ENCODE assay signal across 21 mouse cellular contexts in genomic region chr7:89423194-89423593, GRCm38 (mm10). TPM values are rescaled to one million over a fixed set of nuclear protein-coding genes. Genes with fewer than 3 reads are reported as not detected.
DNase-seq lines count a peak whose midpoint lies in the region; ATAC-seq and TF ChIP-seq lines count a peak whose summit lies in the region.
"Had no signal": no experiment of that assay in that cellular context is flagged by ENCODE, and none has a peak within 500 bp of the region (broad histone marks: within the 10 kb centered on the region; RNA-seq: fewer than 3 reads in every experiment).

No protein-coding gene starts in this region.

- H3K4me2 ChIP-seq in stomach, embryonic 15.5 days, result no peak overlapping the region
- no peak overlapping the region for H3K4me2 ChIP-seq in stomach, postnatal 0 days (replicated peaks; ENCODE audit: low read depth)
- no peak overlapping the region for H3K4me2 ChIP-seq in midbrain, embryonic 14.5 days (ENCODE audit: low read length)
- H3K4me2 ChIP-seq: embryonic facial prominence, embryonic 15.5 days; heart, embryonic 11.5 days; hindbrain, embryonic 14.5 days; lung, embryonic 14.5 days; midbrain, embryonic 12.5 days; neural tube, embryonic 12.5 days had no signal

- peak; percentile 29; the same call in 1 of the 2 replicates for ATAC-seq in stomach, embryonic 15.5 days (ENCODE audit: insufficient read depth, low FRiP score, low read depth)
- no peak for ATAC-seq in stomach, postnatal 0 days (ENCODE audit: low FRiP score, low TSS enrichment)
- no peak for ATAC-seq in midbrain, embryonic 14.5 days (ENCODE audit: low FRiP score, low TSS enrichment)
- ATAC-seq: forebrain, embryonic 16.5 days had no signal

- H3K4me1 ChIP-seq in stomach, embryonic 15.5 days, result peaks cover 3% of the 10 kb centered on the region
- no peaks in the 10 kb centered on the region for H3K4me1 ChIP-seq in stomach, postnatal 0 days (replicated peaks; ENCODE audit: control insufficient read depth, insufficient read depth)
- H3K4me1 ChIP-seq in embryonic facial prominence, embryonic 10.5 days, result peaks cover 55% of the 10 kb centered on the region
- no peaks in the 10 kb centered on the region for H3K4me1 ChIP-seq in midbrain, embryonic 14.5 days (ENCODE audit: control insufficient read depth, insufficient read depth, low read length)
- H3K4me1 ChIP-seq: midbrain, embryonic 12.5 days; neural tube, embryonic 12.5 days had no signal

- no peaks in the 10 kb centered on the region for H3K9me3 ChIP-seq in stomach, embryonic 15.5 days
- H3K9me3 ChIP-seq in stomach, postnatal 0 days (ENCODE audit: control insufficient read depth, low read length), result no peaks in the 10 kb centered on the region
- H3K9me3 ChIP-seq in embryonic facial prominence, embryonic 10.5 days, result no peaks in the 10 kb centered on the region
- H3K9me3 ChIP-seq in midbrain, embryonic 14.5 days (ENCODE audit: control insufficient read depth, low read length), result no peaks in the 10 kb centered on the region
- H3K9me3 ChIP-seq: embryonic facial prominence, embryonic 15.5 days; midbrain, embryonic 12.5 days; neural tube, embryonic 12.5 days had no signal

- no peaks in the 10 kb centered on the region for H3K36me3 ChIP-seq in stomach, embryonic 15.5 days
- no peaks in the 10 kb centered on the region for H3K36me3 ChIP-seq in stomach, postnatal 0 days (ENCODE audit: control insufficient read depth, insufficient read depth, low read length)
- no peaks in the 10 kb centered on the region for H3K36me3 ChIP-seq in embryonic facial prominence, embryonic 10.5 days (replicated peaks)
- no peaks in the 10 kb centered on the region for H3K36me3 ChIP-seq in midbrain, embryonic 14.5 days (ENCODE audit: control insufficient read depth, insufficient read depth, low read length)
- H3K36me3 ChIP-seq: embryonic facial prominence, embryonic 15.5 days; midbrain, embryonic 12.5 days; neural tube, embryonic 12.5 days had no signal

- no peak overlapping the region for H3K27ac ChIP-seq in stomach, embryonic 15.5 days
- H3K27ac ChIP-seq in stomach, postnatal 0 days (replicated peaks), result no peak overlapping the region
- peak overlapping the region; percentile 44; the same call in 1 of the 2 replicates for H3K27ac ChIP-seq in embryonic facial prominence, embryonic 10.5 days (replicated peaks)
- no peak overlapping the region for H3K27ac ChIP-seq in midbrain, embryonic 14.5 days (replicated peaks; ENCODE audit: low read depth, low read length)
- H3K27ac ChIP-seq: embryonic facial prominence, embryonic 15.5 days; hindbrain, embryonic 14.5 days; layer of hippocampus, adult 2 months; midbrain, embryonic 12.5 days; neural tube, embryonic 12.5 days had no signal

- 20% methylated on average over 5 of the region's 5 CpGs for WGBS in stomach, embryonic 15.5 days
- 27% methylated on average over 5 of the region's 5 CpGs for WGBS in stomach, postnatal 0 days
- WGBS in embryonic facial prominence, embryonic 10.5 days, result 13% methylated on average over 5 of the region's 5 CpGs
- WGBS in midbrain, embryonic 14.5 days, result 45% methylated on average over 5 of the region's 5 CpGs

- no peak for TF ChIP-seq CTCF in stomach, postnatal 0 days (IDR thresholded peaks at IDR 0.05; ENCODE audit: low read depth)

- DNase-seq in stomach, postnatal 0 days (ENCODE audit: low spot score), result no peak
- DNase-seq in embryonic facial prominence, embryonic 10.5 days (ENCODE audit: low spot score), result no peak
- peak; percentile 52 to 73 for DNase-seq in kidney, postnatal 36 days
- DNase-seq in yolk sac, embryonic 10.5 days (ENCODE audit: low spot score), result peak; percentile 88
- DNase-seq in cerebellum, postnatal 14 days, result no peak
- DNase-seq in midbrain, embryonic 14.5 days, result no peak
- DNase-seq in ovary, postnatal 14 days (ENCODE audit: low spot score), result no peak
- DNase-seq: cerebellum, adult 9-11 months; gastrocnemius, postnatal 14 days; lung, embryonic 14.5 days; retina, postnatal 1 day; thymus, adult 2 months had no signal

- H3K27me3 ChIP-seq in stomach, embryonic 15.5 days (replicated peaks), result no peaks in the 10 kb centered on the region
- H3K27me3 ChIP-seq in stomach, postnatal 0 days (ENCODE audit: control insufficient read depth, insufficient read depth, low read length), result no peaks in the 10 kb centered on the region
- no peaks in the 10 kb centered on the region for H3K27me3 ChIP-seq in embryonic facial prominence, embryonic 10.5 days (replicated peaks; ENCODE audit: low read depth, poor library complexity, severe bottlenecking)
- H3K27me3 ChIP-seq in midbrain, embryonic 14.5 days (ENCODE audit: control insufficient read depth, insufficient read depth, low read length), result no peaks in the 10 kb centered on the region
- H3K27me3 ChIP-seq: CH12.LX; embryonic facial prominence, embryonic 15.5 days; midbrain, embryonic 12.5 days; neural tube, embryonic 12.5 days had no signal

- no peak overlapping the region for H3K4me3 ChIP-seq in stomach, embryonic 15.5 days (replicated peaks)
- no peak overlapping the region for H3K4me3 ChIP-seq in stomach, postnatal 0 days (ENCODE audit: low read depth, low read length)
- no peak overlapping the region for H3K4me3 ChIP-seq in embryonic facial prominence, embryonic 10.5 days
- no peak overlapping the region for H3K4me3 ChIP-seq in midbrain, embryonic 14.5 days (replicated peaks; ENCODE audit: low read depth, low read length)
- H3K4me3 ChIP-seq: embryonic facial prominence, embryonic 15.5 days; layer of hippocampus, adult 2 months; midbrain, embryonic 12.5 days; neural tube, embryonic 12.5 days had no signal

- no peak for TF ChIP-seq EP300 in stomach, postnatal 0 days (optimal IDR thresholded peaks at IDR 0.05)

- no peak overlapping the region for H3K9ac ChIP-seq in stomach, embryonic 15.5 days
- H3K9ac ChIP-seq in stomach, postnatal 0 days (ENCODE audit: low read length), result no peak overlapping the region
- H3K9ac ChIP-seq in midbrain, embryonic 14.5 days (replicated peaks; ENCODE audit: low read length), result no peak overlapping the region
- H3K9ac ChIP-seq: embryonic facial prominence, embryonic 15.5 days; hindbrain, embryonic 14.5 days; lung, embryonic 14.5 days; midbrain, embryonic 12.5 days; neural tube, embryonic 12.5 days had no signal

RNA-seq across cellular contexts. Expression of gene Fzd4, which starts 19.0 kb away (rescaled TPM):
- polyA plus RNA-seq in stomach, embryonic 15.5 days (2015; fragmentation: Nextera tagmentation; extraction: Ambion mirVana), result 12.8 and 13.9 TPM in 2 replicates
- 7.5 and 8.1 TPM in 2 replicates for polyA plus RNA-seq in stomach, postnatal 0 days (2015; fragmentation: Nextera tagmentation; extraction: Ambion mirVana)
- polyA plus RNA-seq in embryonic facial prominence, embryonic 10.5 days (2016; fragmentation: Nextera tagmentation; extraction: Ambion mirVana), result 10.2 and 11.5 TPM in 2 replicates
- 1.4 and 2.6 TPM in 2 replicates for polyA plus RNA-seq in midbrain, embryonic 14.5 days (2014; fragmentation: Nextera tagmentation; extraction: Ambion mirVana)

RNA-seq across cellular contexts. Expression of gene Tmem135, which starts 19.2 kb away (rescaled TPM):
- 35.5 and 37.3 TPM in 2 replicates for polyA plus RNA-seq in stomach, embryonic 15.5 days (2015; fragmentation: Nextera tagmentation; extraction: Ambion mirVana)
- 21.0 and 21.2 TPM in 2 replicates for polyA plus RNA-seq in stomach, postnatal 0 days (2015; fragmentation: Nextera tagmentation; extraction: Ambion mirVana)
- polyA plus RNA-seq in embryonic facial prominence, embryonic 10.5 days (2016; fragmentation: Nextera tagmentation; extraction: Ambion mirVana), result 15.8 and 18.0 TPM in 2 replicates
- polyA plus RNA-seq in midbrain, embryonic 14.5 days (2014; fragmentation: Nextera tagmentation; extraction: Ambion mirVana), result 24.0 and 26.4 TPM in 2 replicates

Comparison
In these comparisons a context has a peak if more than half of its experiments do, and no peak if none do; other contexts are left out.
1. DNase-seq: peak in kidney, postnatal 36 days (2 of 2) and yolk sac, embryonic 10.5 days (single experiment); none in stomach, postnatal 0 days (single experiment), embryonic facial prominence, embryonic 10.5 days (single experiment), cerebellum, postnatal 14 days (0 of 2), midbrain, embryonic 14.5 days (single experiment) and ovary, postnatal 14 days (single experiment).